Mouse (Mus musculus): ENCODE results near the gene Tas2r138. TPM values are rescaled to one million over a fixed set of nuclear protein-coding genes. Genes with fewer than 3 reads are reported as not detected.
"Not testable (repeated sequence)": the region's sequence is repeated elsewhere in the genome, so short reads cannot be mapped to it uniquely, and the experiment has no call there.

Tas2r138 gene
- polyA plus RNA-seq, 1 experiment from 2014 or later, result not detected

DNA sequence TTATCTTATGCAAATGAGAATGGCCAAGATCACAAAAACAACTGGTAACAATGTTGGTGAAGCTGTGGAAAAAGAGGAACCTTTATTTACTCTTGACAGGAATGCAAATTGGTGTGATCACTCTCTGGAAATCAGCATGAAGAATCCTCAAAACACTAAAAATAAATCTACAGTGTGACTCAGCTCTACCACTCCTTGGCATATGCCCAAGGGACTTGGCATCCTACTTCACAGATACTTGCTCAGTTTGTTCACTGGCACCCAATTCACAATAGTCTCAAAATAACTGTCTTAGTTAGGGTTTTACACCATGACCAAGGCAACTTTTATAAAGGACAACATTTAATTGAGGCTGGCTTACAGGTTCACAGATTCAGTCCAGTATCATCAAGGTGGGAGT is 5.7 kb downstream of the Tas2r138 start:
- Histone ChIP-seq H3K4me2 (replicated peaks) (no peak overlapping the region), H3K9ac (replicated peaks) (no peak overlapping the region), H3K9me3 (no peaks in the 10 kb centered on the region), H3K4me1 (replicated peaks) (no peaks in the 10 kb centered on the region), H3K27ac (no peak overlapping the region), H3K36me3 (no peaks in the 10 kb centered on the region), H3K27me3 (no peaks in the 10 kb centered on the region), H3K4me3 (replicated peaks) (no peak overlapping the region)
- ATAC-seq, result no peak

- not testable (repeated sequence) for H3K4me2 ChIP-seq (replicated peaks); H3K9ac ChIP-seq (replicated peaks); H3K4me3 ChIP-seq (replicated peaks); H3K36me3 ChIP-seq; H3K27ac ChIP-seq; H3K27me3 ChIP-seq; H3K4me1 ChIP-seq (replicated peaks); ATAC-seq; H3K9me3 ChIP-seq
- WGBS, result 27% methylated on average over 4 of the region's 4 CpGs
Observed at GRCm38 (mm10) chr6:40598546-40598945, 14.6 kb downstream of the Tas2r138 start.

DNA sequence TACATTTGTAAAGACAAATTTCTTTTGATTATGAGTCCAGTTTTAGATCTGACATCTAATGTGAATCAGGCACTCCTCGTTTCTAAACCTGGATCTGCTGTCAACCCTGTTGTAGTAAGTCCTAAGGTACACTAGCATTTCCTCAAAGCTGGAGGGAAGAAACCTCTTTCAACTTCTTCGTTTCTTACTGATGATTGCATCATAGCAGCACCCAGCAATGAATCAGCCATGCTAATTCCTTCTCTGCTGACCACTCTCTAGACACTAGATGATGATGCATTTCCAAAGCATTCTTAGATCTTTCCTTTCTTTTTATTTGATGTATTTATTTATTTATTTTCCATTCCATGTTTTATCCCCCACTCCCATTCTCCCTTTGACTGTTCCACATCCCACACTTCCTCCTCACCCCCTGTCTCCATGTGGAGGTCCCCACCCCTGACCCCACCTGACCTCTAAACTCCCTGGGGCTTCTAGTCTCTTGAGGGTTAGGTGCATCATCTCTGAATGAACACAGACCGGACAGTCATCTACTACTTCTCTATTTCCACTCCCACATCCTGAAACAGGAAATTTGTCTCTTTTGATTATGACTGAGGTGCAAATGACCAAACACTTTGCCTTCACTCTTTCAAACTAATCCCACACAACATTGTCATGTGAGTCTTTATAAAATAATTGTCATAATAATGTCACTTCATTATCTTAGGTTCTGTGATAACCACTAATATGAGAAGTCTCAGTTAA is 18.1 kb downstream of the Tas2r138 start:
- no peak for ATAC-seq
- Histone ChIP-seq H3K4me1 (replicated peaks) (no peaks in the 10 kb centered on the region), H3K9ac (replicated peaks) (no peak overlapping the region), H3K4me2 (replicated peaks) (no peak overlapping the region), H3K27me3 (no peaks in the 10 kb centered on the region), H3K36me3 (no peaks in the 10 kb centered on the region), H3K27ac (no peak overlapping the region), H3K9me3 (no peaks in the 10 kb centered on the region), H3K4me3 (replicated peaks) (no peak overlapping the region)
- WGBS, result 76% methylated on average over 3 of the region's 3 CpGs

DNA sequence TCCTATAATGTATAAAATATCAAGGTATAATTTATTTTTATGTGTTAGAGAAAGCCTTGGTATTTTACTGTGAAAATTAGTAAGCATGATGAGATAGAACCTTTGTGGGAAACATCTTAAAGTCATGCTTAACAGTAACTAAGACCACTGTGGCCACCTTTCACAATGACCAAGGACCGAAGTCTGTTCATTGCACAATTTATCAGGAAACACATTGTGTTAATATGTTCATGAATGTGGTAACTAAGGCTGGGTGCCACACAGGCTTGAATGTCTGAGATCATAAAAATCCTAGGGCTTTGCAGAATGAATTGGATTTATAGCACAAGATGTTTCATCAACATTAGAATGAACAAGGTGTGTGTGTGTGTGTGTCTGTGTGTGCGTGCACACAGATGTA is 24.8 kb downstream of the Tas2r138 start:
- Histone ChIP-seq H3K27ac (no peak overlapping the region), H3K27me3 (no peaks in the 10 kb centered on the region), H3K9ac (replicated peaks) (no peak overlapping the region), H3K4me3 (replicated peaks) (no peak overlapping the region), H3K4me2 (replicated peaks) (no peak overlapping the region), H3K9me3 (no peaks in the 10 kb centered on the region), H3K4me1 (replicated peaks) (no peaks in the 10 kb centered on the region), H3K36me3 (no peaks in the 10 kb centered on the region)
- no peak for ATAC-seq
- 94% methylated on average over 2 of the region's 2 CpGs for WGBS

DNA sequence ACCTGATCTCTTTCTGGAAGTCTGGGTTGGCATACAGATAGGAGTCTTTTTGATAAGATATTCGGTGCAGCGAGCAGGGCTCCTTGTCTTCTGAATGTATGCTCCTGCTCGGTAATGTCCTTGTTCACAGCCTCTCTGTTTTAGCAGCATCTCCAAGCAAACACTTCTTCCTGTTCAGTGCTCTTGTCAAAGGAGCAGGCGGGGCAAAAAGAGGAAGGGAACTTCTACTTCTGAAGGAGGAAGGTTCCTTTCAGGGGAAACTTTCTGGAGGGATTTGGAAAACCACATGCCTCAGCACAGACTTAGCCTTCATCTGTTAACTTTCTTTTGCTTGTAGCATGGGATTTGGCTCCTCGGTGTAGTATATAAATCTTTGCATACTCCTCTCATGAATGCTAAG is 27.5 kb downstream of the Tas2r138 start, which contains the start of gene Clec5a:
TSS of gene Clec5a (minus strand) at position 177 of the 400 bp plus-strand sequence.
- H3K9ac ChIP-seq (replicated peaks), result no peak within 1 kb of the TSS
- no peaks in the 10 kb centered on the region for H3K36me3 ChIP-seq

GRCm38 (mm10) chr6:40584336-40584735 is 28.8 kb downstream of the Tas2r138 start:
- Histone ChIP-seq H3K27ac (no peak overlapping the region), H3K9me3 (no peaks in the 10 kb centered on the region), H3K4me3 (replicated peaks) (no peak overlapping the region), H3K4me2 (replicated peaks) (no peak overlapping the region), H3K4me1 (replicated peaks) (no peaks in the 10 kb centered on the region), H3K36me3 (no peaks in the 10 kb centered on the region), H3K27me3 (no peaks in the 10 kb centered on the region), H3K9ac (replicated peaks) (no peak overlapping the region)
- no peak for ATAC-seq
- WGBS, result 95% methylated on average over 6 of the region's 6 CpGs

More for the DNA sequence above, 27.5 kb downstream of the Tas2r138 start, which contains the start of gene Clec5a:
- Histone ChIP-seq H3K27ac (no peak within 1 kb of the TSS), H3K4me2 (replicated peaks) (no peak within 1 kb of the TSS), H3K9me3 (no peaks in the 10 kb centered on the region), H3K4me1 (replicated peaks) (no peaks in the 10 kb centered on the region), H3K4me3 (replicated peaks) (no peak within 1 kb of the TSS), H3K27me3 (no peaks in the 10 kb centered on the region)
- ATAC-seq, result no peak
- WGBS, result 90% methylated on average over 5 of the region's 5 CpGs

GRCm38 (mm10) chr6:40576305-40576704 is 36.8 kb downstream of the Tas2r138 start:
- no peak overlapping the region for H3K4me3 ChIP-seq (replicated peaks)
- ATAC-seq, result no peak
- WGBS, result 88% methylated on average over 1 of the region's 1 CpGs
- H3K36me3 ChIP-seq, result no peaks in the 10 kb centered on the region
- no peaks in the 10 kb centered on the region for H3K4me1 ChIP-seq (replicated peaks)
- no peaks in the 10 kb centered on the region for H3K27me3 ChIP-seq
- no peaks in the 10 kb centered on the region for H3K9me3 ChIP-seq
- H3K4me2 ChIP-seq (replicated peaks), result no peak overlapping the region
- no peak overlapping the region for H3K9ac ChIP-seq (replicated peaks)
- no peak overlapping the region for H3K27ac ChIP-seq

GRCm38 (mm10) chr6:40573618-40574017 is 39.5 kb downstream of the Tas2r138 start:
- WGBS, result 81% methylated on average over 3 of the region's 3 CpGs

DNA sequence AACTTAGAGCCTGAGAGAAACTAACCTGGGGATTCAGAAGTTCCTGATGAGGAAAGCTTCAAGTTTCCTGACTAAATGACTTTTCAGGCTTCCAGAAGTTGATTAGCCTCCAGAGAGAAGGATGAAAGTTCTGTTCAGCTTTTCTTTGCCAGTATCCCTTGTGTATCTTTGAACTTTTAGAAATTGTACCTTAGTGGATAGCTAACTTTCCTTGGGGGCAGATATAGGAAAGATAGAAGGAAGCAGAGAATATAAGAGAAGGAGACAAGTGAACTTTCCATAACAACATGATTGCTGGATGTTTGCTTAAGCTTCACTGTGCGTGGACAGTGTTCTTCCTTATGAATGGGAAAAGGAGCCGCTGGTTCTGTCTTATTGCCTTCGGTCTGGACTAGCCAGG is 43.9 kb downstream of the Tas2r138 start, which contains the start of gene Olfr460:
TSS of gene Olfr460 (plus strand) at position 301 of the 400 bp plus-strand sequence.
- 94% methylated on average over 3 of the region's 3 CpGs for WGBS
- ATAC-seq, result no peak

More at GRCm38 (mm10) chr6:40573618-40574017, 39.5 kb downstream of the Tas2r138 start:
- H3K27me3 ChIP-seq, result no peaks in the 10 kb centered on the region
- no peaks in the 10 kb centered on the region for H3K4me1 ChIP-seq (replicated peaks)
- no peak overlapping the region for H3K9ac ChIP-seq (replicated peaks)
- no peaks in the 10 kb centered on the region for H3K9me3 ChIP-seq
- no peak overlapping the region for H3K4me3 ChIP-seq (replicated peaks)
- H3K27ac ChIP-seq, result no peak overlapping the region
- H3K4me2 ChIP-seq (replicated peaks), result no peak overlapping the region
- H3K36me3 ChIP-seq, result no peaks in the 10 kb centered on the region
- ATAC-seq, result no peak

More for the DNA sequence above, 43.9 kb downstream of the Tas2r138 start, which contains the start of gene Olfr460:
- no peaks in the 10 kb centered on the region for H3K36me3 ChIP-seq
- H3K27ac ChIP-seq, result no peak within 1 kb of the TSS
- no peak within 1 kb of the TSS for H3K9ac ChIP-seq (replicated peaks)
- no peaks in the 10 kb centered on the region for H3K27me3 ChIP-seq
- H3K4me3 ChIP-seq (replicated peaks), result no peak within 1 kb of the TSS
- no peaks in the 10 kb centered on the region for H3K4me1 ChIP-seq (replicated peaks)
- no peak within 1 kb of the TSS for H3K4me2 ChIP-seq (replicated peaks)
- H3K9me3 ChIP-seq, result no peaks in the 10 kb centered on the region

Other genes starting within 250 kb of the Tas2r138 start
- gene E330009J07Rik, start 177.2 kb downstream of the Tas2r138 start, polyA plus RNA-seq (2015; fragmentation: Nextera tagmentation; extraction: Ambion mirVana), result 14.2 and 14.3 TPM in 2 replicates
- 0.13 and 0.15 TPM in 2 replicates for gene Wee2, start 174.2 kb downstream of the Tas2r138 start, polyA plus RNA-seq (2015; fragmentation: Nextera tagmentation; extraction: Ambion mirVana)
- gene Ssbp1, start 142.0 kb downstream of the Tas2r138 start, polyA plus RNA-seq (2015; fragmentation: Nextera tagmentation; extraction: Ambion mirVana), result 152 and 165 TPM in 2 replicates
- 0.15 TPM in 1 of 2 replicates, not detected in the other for gene Tas2r137, start 122.1 kb downstream of the Tas2r138 start, polyA plus RNA-seq (2015; fragmentation: Nextera tagmentation; extraction: Ambion mirVana)
- not detected in 2 replicates for gene Tas2r108, start 119.8 kb downstream of the Tas2r138 start, polyA plus RNA-seq (2015; fragmentation: Nextera tagmentation; extraction: Ambion mirVana)
- gene Prss37, start 93.8 kb downstream of the Tas2r138 start, polyA plus RNA-seq (2015; fragmentation: Nextera tagmentation; extraction: Ambion mirVana), result not detected in 2 replicates
- 0.12 and 0.16 TPM in 2 replicates for gene Olfr461, start 58.3 kb downstream of the Tas2r138 start, polyA plus RNA-seq (2015; fragmentation: Nextera tagmentation; extraction: Ambion mirVana)
- not detected in 2 replicates for gene Olfr460, start 43.8 kb downstream of the Tas2r138 start, polyA plus RNA-seq (2015; fragmentation: Nextera tagmentation; extraction: Ambion mirVana)
- 0.26 and 0.62 TPM in 2 replicates for gene Clec5a, start 27.5 kb downstream of the Tas2r138 start, polyA plus RNA-seq (2015; fragmentation: Nextera tagmentation; extraction: Ambion mirVana)
- gene Mgam, start 15.5 kb upstream of the Tas2r138 start, polyA plus RNA-seq (2015; fragmentation: Nextera tagmentation; extraction: Ambion mirVana), result not detected in 2 replicates

All from midbrain, embryonic 13.5 days (tissue).